Mouse (Mus musculus): Measurements from ENCODE around the gene B9d1.

The B9d1 gene

GRCm38 (mm10) chr11:61545586-61545985 lies 40.6 kb downstream of the B9d1 start:
- DNase-seq: no peak

GRCm38 (mm10) chr11:61546452-61546851 lies 41.5 kb downstream of the B9d1 start:
- DNase-seq: no peak

GRCm38 (mm10) chr11:61547710-61548109 lies 42.8 kb downstream of the B9d1 start:
- DNase-seq: no peak

GRCm38 (mm10) chr11:61550631-61551030 lies 45.7 kb downstream of the B9d1 start:
- no peak for DNase-seq

GRCm38 (mm10) chr11:61553015-61553754 lies 48.2 kb downstream of the B9d1 start:
- peak; percentile 75 for DNase-seq

- no peak for DNase-seq
Measured at GRCm38 (mm10) chr11:61559572-61559971, 54.6 kb downstream of the B9d1 start.

- peak; percentile 86 for DNase-seq
Measured at GRCm38 (mm10) chr11:61562421-61562820, 57.5 kb downstream of the B9d1 start.
